9 mouse cellular contexts compared by ENCODE assay signal in genomic region chr5:143165508-143166070, GRCm38 (mm10). TPM values are rescaled to one million over a fixed set of nuclear protein-coding genes. Genes with fewer than 3 reads are reported as not detected.
DNase-seq lines count a peak whose midpoint lies in the region; ATAC-seq and TF ChIP-seq lines count a peak whose summit lies in the region.
"Had no signal": no experiment of that assay in that cellular context is flagged by ENCODE, and none has a peak within 500 bp of the region (broad histone marks: within the 10 kb centered on the region; RNA-seq: fewer than 3 reads in every experiment).

No protein-coding gene starts in this region.

- TF ChIP-seq CTCF in gastrocnemius, adult 2 months (IDR thresholded peaks at IDR 0.05), result no peak
- TF ChIP-seq CTCF in olfactory bulb, adult 2 months (IDR thresholded peaks at IDR 0.05; ENCODE audit: insufficient read depth, low read depth, low read length), result 0 out of 2 replicates have a peak, but pooled peaks have one; percentile 3

- no peaks in the 10 kb centered on the region for H3K9me3 ChIP-seq in embryonic facial prominence, embryonic 13.5 days
- no peaks in the 10 kb centered on the region for H3K9me3 ChIP-seq in limb, embryonic 11.5 days (ENCODE audit: control insufficient read depth, low read length)

- intact Hi-C loops in gastrocnemius, adult 2 months (cut with DNase I), result no loop called here

- TF ChIP-seq POLR2A in olfactory bulb, adult 2 months (IDR thresholded peaks at IDR 0.05; ENCODE audit: insufficient read depth, low read depth, low read length), result no peak

- no peak overlapping the region for H3K27ac ChIP-seq in gastrocnemius, adult 2 months
- H3K27ac ChIP-seq in embryonic facial prominence, embryonic 13.5 days, result no peak overlapping the region
- no peak overlapping the region for H3K27ac ChIP-seq in limb, embryonic 11.5 days (replicated peaks; ENCODE audit: low read depth, low read length)
- no peak overlapping the region for H3K27ac ChIP-seq in olfactory bulb, adult 2 months (ENCODE audit: insufficient read depth, low read depth, low read length)

- 11% methylated on average over 18 of the region's 18 CpGs for WGBS in embryonic facial prominence, embryonic 13.5 days
- 12% methylated on average over 18 of the region's 18 CpGs for whole genome bisulfite sequencing in limb, embryonic 11.5 days
- WGBS in olfactory bulb, adult 2 months, result 18% methylated on average over 18 of the region's 18 CpGs

- DNase-seq in gastrocnemius, adult 2 months, result peak; percentile 18
- DNase-seq in gastrocnemius, adult 18-20 months (ENCODE audit: low spot score), result no peak
- DNase-seq in limb, embryonic 11.5 days (ENCODE audit: low spot score), result peak; percentile 30
- no peak for DNase-seq in left cerebral cortex, adult 11 months (ENCODE audit: low spot score)
- DNase-seq in cerebellum, adult 11 months, result no peak
- DNase-seq in thymus, postnatal 14 days, result no peak

- no peak overlapping the region for H3K9ac ChIP-seq in embryonic facial prominence, embryonic 13.5 days
- no peak overlapping the region for H3K9ac ChIP-seq in limb, embryonic 11.5 days (ENCODE audit: low read length)

- no peak for ATAC-seq in embryonic facial prominence, embryonic 13.5 days (ENCODE audit: insufficient number of reproducible peaks, insufficient read depth, low FRiP score, low TSS enrichment, low read depth)
- ATAC-seq in limb, embryonic 11.5 days (ENCODE audit: insufficient number of reproducible peaks, low FRiP score, low TSS enrichment, low read depth), result no peak

- H3K27me3 ChIP-seq in embryonic facial prominence, embryonic 13.5 days, result peaks cover 12% of the 10 kb centered on the region
- no peaks in the 10 kb centered on the region for H3K27me3 ChIP-seq in limb, embryonic 11.5 days (ENCODE audit: control insufficient read depth, insufficient read depth, low read length)

- no peaks in the 10 kb centered on the region for H3K4me1 ChIP-seq in embryonic facial prominence, embryonic 13.5 days
- no peaks in the 10 kb centered on the region for H3K4me1 ChIP-seq in limb, embryonic 11.5 days (ENCODE audit: control insufficient read depth, insufficient read depth, low read length)
- no peaks in the 10 kb centered on the region for H3K4me1 ChIP-seq in olfactory bulb, adult 2 months (ENCODE audit: control insufficient read depth, insufficient read depth, low read length)

- no peaks in the 10 kb centered on the region for H3K36me3 ChIP-seq in embryonic facial prominence, embryonic 13.5 days
- no peaks in the 10 kb centered on the region for H3K36me3 ChIP-seq in limb, embryonic 11.5 days (ENCODE audit: control insufficient read depth, insufficient read depth, low read length)

- peak overlapping the region; percentile 19 for H3K4me3 ChIP-seq in gastrocnemius, adult 2 months
- no peak overlapping the region for H3K4me3 ChIP-seq in embryonic facial prominence, embryonic 13.5 days
- no peak overlapping the region for H3K4me3 ChIP-seq in limb, embryonic 11.5 days (ENCODE audit: low read depth, low read length)
- no peak overlapping the region for H3K4me3 ChIP-seq in olfactory bulb, adult 2 months (ENCODE audit: insufficient read depth, low read depth, low read length)

- peak overlapping the region; percentile 9 for H3K4me2 ChIP-seq in embryonic facial prominence, embryonic 13.5 days
- H3K4me2 ChIP-seq in limb, embryonic 11.5 days (ENCODE audit: low read depth, severe bottlenecking), result no peak overlapping the region

RNA-seq across cellular contexts. Expression of gene Rbak, which starts 15.0 kb away (rescaled TPM):
- total RNA-seq in gastrocnemius, adult 2 months (2021), result 1 to 10 TPM; 3.6 to 4.0 TPM
- 1 to 10 TPM; 2.4 to 2.9 TPM for total RNA-seq in gastrocnemius, adult 18-20 months (2021)
- polyA plus RNA-seq in embryonic facial prominence, embryonic 13.5 days (2015; fragmentation: Nextera tagmentation; extraction: Ambion mirVana), result 19.0 and 21.2 TPM in 2 replicates
- 13.3 and 15.6 TPM in 2 replicates for polyA plus RNA-seq in limb, embryonic 11.5 days (2014; fragmentation: Nextera tagmentation; extraction: Ambion mirVana)
- polyA plus RNA-seq in olfactory bulb, adult 2 months (2012; ENCODE audit: insufficient read depth, insufficient read length, low replicate concordance, missing spikeins), result not detected in 2 replicates

RNA-seq across cellular contexts. Expression of gene Spdye4b, which starts 15.2 kb away (rescaled TPM):
- not detected for total RNA-seq in gastrocnemius, adult 2 months (2021)
- total RNA-seq in gastrocnemius, adult 18-20 months (2021), result not detected
- polyA plus RNA-seq in embryonic facial prominence, embryonic 13.5 days (2015; fragmentation: Nextera tagmentation; extraction: Ambion mirVana), result not detected in 2 replicates
- polyA plus RNA-seq in limb, embryonic 11.5 days (2014; fragmentation: Nextera tagmentation; extraction: Ambion mirVana), result not detected in 2 replicates
- not detected in 2 replicates for polyA plus RNA-seq in olfactory bulb, adult 2 months (2012; ENCODE audit: insufficient read depth, insufficient read length, low replicate concordance, missing spikeins)
- polyA plus RNA-seq: limb, embryonic 14.5 days had no signal

RNA-seq across cellular contexts. Expression of gene Olfr718-ps1, which starts 18.2 kb away (rescaled TPM):
- not detected for total RNA-seq in gastrocnemius, adult 2 months (2021)
- not detected for total RNA-seq in gastrocnemius, adult 18-20 months (2021)
- 0.06 and 0.36 TPM in 2 replicates for polyA plus RNA-seq in embryonic facial prominence, embryonic 13.5 days (2015; fragmentation: Nextera tagmentation; extraction: Ambion mirVana)
- not detected in 2 replicates for polyA plus RNA-seq in limb, embryonic 11.5 days (2014; fragmentation: Nextera tagmentation; extraction: Ambion mirVana)
- not detected in 2 replicates for polyA plus RNA-seq in olfactory bulb, adult 2 months (2012; ENCODE audit: insufficient read depth, insufficient read length, low replicate concordance, missing spikeins)
- polyA plus RNA-seq: limb, embryonic 14.5 days had no signal

RNA-seq across cellular contexts. Expression of gene Rnf216, which starts 52.8 kb away (rescaled TPM):
- 10 to 100 TPM; 19.0 to 19.8 TPM for total RNA-seq in gastrocnemius, adult 2 months (2021)
- total RNA-seq in gastrocnemius, adult 18-20 months (2021), result 10 to 100 TPM; 15.5 to 17.0 TPM
- 51.1 and 51.3 TPM in 2 replicates for polyA plus RNA-seq in embryonic facial prominence, embryonic 13.5 days (2015; fragmentation: Nextera tagmentation; extraction: Ambion mirVana)
- polyA plus RNA-seq in limb, embryonic 11.5 days (2014; fragmentation: Nextera tagmentation; extraction: Ambion mirVana), result 36.6 and 37.7 TPM in 2 replicates
- not detected in 2 replicates for polyA plus RNA-seq in olfactory bulb, adult 2 months (2012; ENCODE audit: insufficient read depth, insufficient read length, low replicate concordance, missing spikeins)

Comparison
In these comparisons a context has a peak if more than half of its experiments do, and no peak if none do; other contexts are left out.
1. DNase-seq: peak in gastrocnemius, adult 2 months (single experiment) and limb, embryonic 11.5 days (single experiment); none in gastrocnemius, adult 18-20 months (single experiment), left cerebral cortex, adult 11 months (single experiment), cerebellum, adult 11 months (single experiment) and thymus, postnatal 14 days (single experiment).